Mouse (Mus musculus) small intestine, adult 2 months (tissue): ENCODE measurements around the gene Spata33. TPM values are rescaled to one million over a fixed set of nuclear protein-coding genes. Genes with fewer than 3 reads are reported as not detected.
"Not testable (repeated sequence)": the region's sequence is repeated elsewhere in the genome, so short reads cannot be mapped to it uniquely, and the experiment has no call there.

ENCODE experiments used
- H3K27ac ChIP-seq: fragments of 200-500 bp; 2 replicates; pipeline ENCODE4 v1.5.1; 2012; ENCODE audit warnings: low read depth, low read length, control low read depth, inconsistent platforms; ENCODE audit not compliant: insufficient read depth
- H3K27me3 ChIP-seq: fragments of 200-500 bp; 2 replicates; pipeline ENCODE4 v1.6.1; 2012; ENCODE audit warnings: mild to moderate bottlenecking, moderate library complexity, low read length, inconsistent platforms; ENCODE audit not compliant: control insufficient read depth, insufficient read depth
- H3K36me3 ChIP-seq: fragments of 200-500 bp; 2 replicates; pipeline ENCODE4 v1.6.1; 2012; ENCODE audit warnings: mild to moderate bottlenecking, low read length, control low read depth, inconsistent platforms; ENCODE audit not compliant: control insufficient read depth, insufficient read depth
- H3K4me1 ChIP-seq: fragments of 200-500 bp; 2 replicates; pipeline ENCODE4 v1.6.1; 2012; ENCODE audit warnings: low read length, inconsistent platforms, mixed read lengths; ENCODE audit not compliant: control insufficient read depth, insufficient read depth, insufficient read length
- H3K4me3 ChIP-seq: fragments of 200-500 bp; 2 replicates; pipeline ENCODE4 v1.5.1; 2012; ENCODE audit warnings: low read depth, mild to moderate bottlenecking, control low read depth, inconsistent platforms, low read length, moderate library complexity
- CTCF ChIP-seq: fragments of 200-500 bp; IDR thresholded peaks from 2 replicates; pipeline ENCODE4 v1.5.1; 2012; ENCODE audit warnings: low read depth, mild to moderate bottlenecking, control low read depth, inconsistent platforms, low read length, moderate library complexity, mixed read lengths; ENCODE audit not compliant: insufficient replicate concordance, insufficient read length; ENCODE audit errors: extremely low read depth
- POLR2A ChIP-seq: fragments of 200-500 bp; IDR thresholded peaks from 2 replicates; pipeline ENCODE4 v1.6.1; 2012; ENCODE audit warnings: low read depth, mild to moderate bottlenecking, control low read depth, inconsistent platforms, low read length, moderate library complexity
- WGBS: fragments of 180-500 bp; shearing (Covaris S2); methylation state at CpG from one replicate; pipeline ENCODE4 v1.1.7; 2018; 5-methylcytosine and 5-hydroxymethylcytosine counted together
- polyA plus RNA-seq: library from polyadenylated mRNA; depleted of rRNA; stranded (reverse); fragments of >200 nt; gene quantifications from 2 replicates; pipeline ENCODE4 v1.2.3, GENCODE M21; 2012

Spata33 gene
- polyA plus RNA-seq, 1 experiment = 0.13 TPM

DNA sequence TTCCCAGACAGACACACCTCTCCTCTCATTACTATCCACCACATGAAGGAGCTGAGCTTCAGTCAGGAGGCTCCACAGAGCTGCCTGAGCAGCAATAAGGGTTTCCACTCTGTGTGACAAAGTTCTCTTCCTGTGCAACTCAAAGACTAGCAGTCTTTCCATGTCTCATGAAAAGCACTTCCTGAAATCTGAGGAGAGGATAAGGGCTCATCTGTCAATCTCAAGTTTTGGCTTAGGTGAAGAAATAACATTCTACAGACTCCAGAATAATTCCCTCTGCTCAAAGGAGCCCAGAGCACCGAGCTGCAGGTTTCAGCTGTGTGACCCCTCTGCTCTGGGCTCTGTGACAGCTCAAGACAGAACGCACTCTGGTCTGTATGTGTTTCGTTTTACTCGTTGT lies 40.3 kb downstream of the Spata33 start:
- H3K27me3 ChIP-seq = no peaks in the 10 kb centered on the region
- 25% methylated on average over 4 of the region's 4 CpGs for WGBS
- H3K36me3 ChIP-seq = peaks cover 31% of the 10 kb centered on the region
- H3K4me3 ChIP-seq = no peak overlapping the region
- H3K27ac ChIP-seq = no peak overlapping the region
- TF ChIP-seq CTCF (no peak), POLR2A (no peak)
- peaks cover 9% of the 10 kb centered on the region for H3K4me1 ChIP-seq

DNA sequence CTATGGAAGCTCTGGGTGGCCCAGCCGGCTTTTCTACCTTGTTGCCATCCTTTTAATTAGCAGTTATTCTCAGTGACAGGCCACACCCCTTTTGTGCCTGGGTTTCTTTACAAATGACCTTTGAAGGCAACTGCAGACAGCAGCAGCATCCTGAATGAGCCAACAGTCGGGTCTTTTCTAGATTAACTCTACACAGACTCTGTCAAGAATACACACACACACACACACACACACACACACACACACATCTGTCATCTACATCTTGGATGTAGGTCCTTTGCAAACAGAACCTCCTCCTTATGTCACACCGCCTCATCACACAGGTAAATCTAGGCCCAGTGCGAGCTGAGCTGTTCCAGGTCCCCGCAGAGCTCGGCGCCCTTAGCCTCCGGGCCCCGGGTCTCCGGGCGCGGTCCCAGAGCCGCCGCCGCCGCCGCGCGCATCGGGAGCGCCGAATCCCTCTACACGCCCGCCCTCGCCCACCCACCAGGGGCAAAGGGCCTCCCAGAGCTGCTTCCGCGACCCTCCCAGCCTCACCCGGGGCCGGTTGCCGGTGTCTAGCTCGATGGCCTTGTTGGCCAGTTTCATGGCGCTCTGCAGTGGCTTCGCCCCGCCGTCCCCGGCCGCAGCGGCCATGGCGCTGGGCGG lies 40.9 kb downstream of the Spata33 start:
- H3K27ac ChIP-seq = peak overlapping the region; percentile 35
- peaks cover 9% of the 10 kb centered on the region for H3K4me1 ChIP-seq
- no peaks in the 10 kb centered on the region for H3K27me3 ChIP-seq
- WGBS = under 1% methylated on average over 40 of the region's 40 CpGs
- TF ChIP-seq CTCF (no peak), POLR2A (0 out of 2 replicates have a peak, but pooled peaks have one; percentile 37)
- peaks cover 33% of the 10 kb centered on the region for H3K36me3 ChIP-seq
- peak overlapping the region; percentile 97 for H3K4me3 ChIP-seq

DNA sequence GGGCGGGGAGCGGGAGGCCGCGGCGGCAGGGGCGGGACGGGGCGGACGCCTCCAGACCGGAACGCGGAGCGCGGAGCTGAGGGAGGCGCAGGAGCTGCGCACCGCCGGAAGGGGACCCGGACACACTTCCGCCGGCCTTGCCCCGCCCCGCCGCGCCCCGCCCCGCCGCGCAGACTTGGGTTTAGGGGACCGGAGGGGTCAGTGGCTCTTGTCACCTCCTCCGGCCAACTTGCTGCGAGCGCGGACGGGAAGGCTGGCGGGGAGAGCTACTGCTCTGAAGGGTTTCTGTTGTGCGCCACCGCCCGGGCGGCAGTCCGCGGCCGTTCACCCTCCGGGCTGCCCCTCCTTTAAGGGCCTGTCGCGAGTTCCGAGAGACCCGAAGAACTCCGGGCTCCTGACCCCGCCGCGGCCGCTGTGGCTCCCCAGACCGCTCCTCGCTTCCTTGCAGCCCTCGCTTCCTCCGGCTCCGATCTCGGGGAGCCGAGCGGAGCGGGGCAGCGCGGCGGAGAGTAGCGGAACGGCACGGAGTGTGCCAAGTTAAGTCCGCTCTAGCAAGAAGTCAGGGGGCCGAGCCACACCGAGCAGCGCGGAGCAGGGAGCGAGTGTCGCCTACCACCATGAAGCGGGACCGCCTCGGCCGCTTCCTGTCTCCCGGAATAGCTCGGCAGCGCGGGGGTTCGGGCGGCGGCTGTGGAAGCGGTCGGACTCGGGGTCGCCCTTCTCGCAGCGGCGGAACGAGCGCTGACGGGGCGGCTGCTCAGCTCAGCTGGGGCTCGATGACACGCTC lies 41.7 kb downstream of the Spata33 start, which contains the start of the genes Zfp276 and Vps9d1:
Gene Zfp276 (plus strand): TSS at position 97 of the 787 bp plus-strand sequence.
Gene Vps9d1 (minus strand): TSS at position 250 of the 787 bp plus-strand sequence.
- Histone ChIP-seq H3K4me3 (peak within 1 kb of the TSS; percentile 97), H3K27me3 (no peaks in the 10 kb centered on the region), H3K4me1 (peaks cover 9% of the 10 kb centered on the region), H3K36me3 (peaks cover 36% of the 10 kb centered on the region), H3K27ac (peak within 1 kb of the TSS; percentile 63)
- under 1% methylated on average over 91 of the region's 99 CpGs for WGBS
- TF ChIP-seq CTCF (no peak), POLR2A (no peak; the same call in 1 of the 2 replicates)

DNA sequence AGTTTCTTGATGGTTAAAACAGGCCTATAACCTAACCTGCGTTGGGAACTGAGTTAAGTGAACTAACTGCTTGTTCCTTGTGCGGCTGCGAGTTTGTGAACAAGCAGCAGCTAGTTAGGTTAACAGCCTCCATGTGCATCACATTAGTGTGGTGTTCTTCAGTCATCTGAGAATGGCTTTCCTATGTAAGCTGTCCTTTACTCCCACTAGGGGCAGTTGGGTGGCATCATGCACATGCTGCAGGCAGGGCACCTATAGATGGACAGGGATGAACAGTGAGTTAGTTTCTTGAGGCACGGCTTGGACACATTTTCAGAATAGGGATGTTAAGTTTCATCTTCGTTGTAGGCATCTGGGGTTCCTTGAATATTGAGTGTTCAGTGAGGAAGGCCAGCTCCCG lies 42.5 kb downstream of the Spata33 start:
- no peak overlapping the region for H3K27ac ChIP-seq
- no peak for TF ChIP-seq POLR2A
- no peak for TF ChIP-seq CTCF
- peaks cover 40% of the 10 kb centered on the region for H3K36me3 ChIP-seq
- no peaks in the 10 kb centered on the region for H3K27me3 ChIP-seq
- peaks cover 9% of the 10 kb centered on the region for H3K4me1 ChIP-seq
- H3K4me3 ChIP-seq = peak overlapping the region; percentile 97; the same call in 1 of the 2 replicates
- 51% methylated on average over 6 of the region's 6 CpGs for WGBS

DNA sequence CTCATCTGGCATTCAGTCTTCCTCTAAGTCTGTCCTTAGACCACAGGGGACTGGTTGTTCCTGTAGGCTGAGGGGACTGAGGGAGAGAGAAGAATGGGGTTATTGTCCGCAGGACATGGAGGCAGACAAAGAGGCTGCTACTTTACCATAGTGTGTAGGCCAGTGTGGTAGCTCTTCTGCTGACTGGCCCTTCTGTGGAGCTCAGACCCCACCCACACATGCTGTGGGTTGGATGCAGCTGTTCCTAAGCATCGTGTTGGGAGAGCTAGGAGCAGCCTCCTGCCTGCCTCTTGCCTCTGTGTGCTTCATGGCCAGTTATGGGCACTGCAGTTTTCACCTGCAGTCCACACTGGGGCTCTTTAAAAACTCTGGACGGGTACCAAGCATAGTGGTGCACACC lies 44.5 kb downstream of the Spata33 start:
- Histone ChIP-seq H3K27me3 (no peaks in the 10 kb centered on the region), H3K36me3 (peaks cover 38% of the 10 kb centered on the region), H3K27ac (no peak overlapping the region), H3K4me3 (no peak overlapping the region), H3K4me1 (peaks cover 9% of the 10 kb centered on the region)
- TF ChIP-seq POLR2A = no peak
- TF ChIP-seq CTCF = no peak
- WGBS = 88% methylated on average over 3 of the region's 3 CpGs

DNA sequence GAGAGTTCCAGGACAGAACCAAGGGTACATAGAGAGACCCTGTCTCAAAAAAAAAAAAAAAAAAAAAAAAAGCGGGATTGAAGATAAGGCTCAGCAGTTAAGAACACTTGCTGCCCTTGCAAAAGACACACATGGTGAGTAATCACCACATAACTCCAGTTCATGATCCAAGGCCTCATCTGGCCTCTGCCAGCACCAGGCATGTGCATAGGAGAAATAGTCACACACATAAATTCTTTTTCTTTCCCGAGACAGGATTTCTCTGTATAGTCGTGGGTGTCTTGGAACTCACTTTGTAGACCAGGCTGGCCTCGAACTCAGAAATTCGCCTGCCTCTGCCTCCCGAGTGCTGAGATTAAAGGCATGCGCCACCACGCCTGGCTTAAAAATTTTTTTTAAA lies 45.0 kb downstream of the Spata33 start:
- H3K4me1 ChIP-seq, H3K27ac ChIP-seq, H3K4me3 ChIP-seq, H3K27me3 ChIP-seq: not testable (repeated sequence)
- peaks cover 41% of the 10 kb centered on the region for H3K36me3 ChIP-seq
- WGBS = 92% methylated on average over 8 of the region's 8 CpGs

DNA sequence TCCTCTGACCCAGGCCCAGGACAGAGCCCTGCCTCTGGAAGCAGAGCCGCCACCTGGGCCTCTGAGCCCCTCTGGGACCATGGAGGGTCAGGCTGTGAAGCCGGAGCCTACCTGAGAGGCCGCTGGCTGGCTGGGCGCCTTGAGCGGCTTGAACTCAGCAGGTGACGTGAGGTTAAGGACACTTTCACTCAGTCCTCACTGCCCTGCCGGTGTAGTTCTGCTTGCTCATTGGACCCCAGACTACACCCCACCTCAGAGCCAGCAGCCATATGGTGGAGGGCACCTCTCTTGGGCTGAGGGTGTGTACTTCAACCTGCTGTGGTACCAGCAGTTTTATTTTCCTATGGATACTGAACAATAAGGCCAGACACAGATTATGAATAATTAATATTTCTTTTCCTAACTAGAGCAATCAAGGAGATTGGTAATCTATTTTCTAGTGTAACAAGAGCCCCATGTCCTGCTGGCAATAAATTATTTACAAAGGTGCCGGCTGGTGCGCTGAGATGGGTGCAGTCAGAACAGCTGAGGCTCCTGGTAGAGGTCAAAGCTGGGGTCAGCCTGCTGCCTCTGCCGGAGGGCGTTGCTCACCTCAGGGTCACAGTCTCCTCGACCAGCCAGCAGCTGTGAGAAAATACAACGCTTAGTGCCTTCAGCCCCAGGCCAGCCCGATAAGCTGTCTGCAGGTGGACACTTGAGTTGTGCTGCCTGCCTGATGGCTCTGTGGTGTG lies 55.5 kb downstream of the Spata33 start:
- Histone ChIP-seq H3K27ac (no peak overlapping the region), H3K27me3 (no peaks in the 10 kb centered on the region), H3K4me3 (no peak overlapping the region), H3K36me3 (peaks cover 58% of the 10 kb centered on the region), H3K4me1 (no peaks in the 10 kb centered on the region)
- WGBS = 86% methylated on average over 14 of the region's 14 CpGs
- TF ChIP-seq POLR2A (no peak), CTCF (no peak)
